Mouse (Mus musculus): ENCODE data around the gene Ankrd40.

Ankrd40 gene

GRCm38 (mm10) chr11:94321931-94322400, 5.8 kb upstream of the Ankrd40 start, which contains the start of gene Luc7l3:
Luc7l3 (minus strand) TSS chr11:94321988.
- in situ Hi-C loops (cut with MboI; ENCODE audit: unreplicated experiment in 2 of 2) = loop anchor here in 1 of 2 experiments (25.0 kb wide), 1 partner anchor 360 kb away; the partner anchor contains the start of genes Gm20390, Nme1 and Nme2

- in situ Hi-C loops (cut with MboI; ENCODE audit: unreplicated experiment in 2 of 2) = loop anchor here in 1 of 2 experiments (25.0 kb wide), 1 partner anchor 360 kb away; the partner anchor contains the start of genes Gm20390, Nme1 and Nme2
Observed at GRCm38 (mm10) chr11:94322636-94323035, 5.2 kb upstream of the Ankrd40 start.

GRCm38 (mm10) chr11:94323271-94323925, 4.4 kb upstream of the Ankrd40 start:
- in situ Hi-C loops (cut with MboI; ENCODE audit: unreplicated experiment in 2 of 2) = loop anchor here in 1 of 2 experiments (25.0 kb wide), 1 partner anchor 361 kb away; the partner anchor contains the start of genes Gm20390, Nme1 and Nme2

GRCm38 (mm10) chr11:94324618-94325017, 3.2 kb upstream of the Ankrd40 start:
- in situ Hi-C loops (cut with MboI; ENCODE audit: unreplicated experiment in 2 of 2) = loop anchor here in 1 of 2 experiments (25.0 kb wide), 1 partner anchor 362 kb away; the partner anchor contains the start of genes Gm20390, Nme1 and Nme2

- in situ Hi-C loops (cut with MboI; ENCODE audit: unreplicated experiment in 2 of 2) = no loop called here
Observed at GRCm38 (mm10) chr11:94326961-94327411, 815 bp upstream of the Ankrd40 start.

GRCm38 (mm10) chr11:94328644-94329025, 834 bp downstream of the Ankrd40 start:
- in situ Hi-C loops (cut with MboI; ENCODE audit: unreplicated experiment in 2 of 2) = no loop called here

- in situ Hi-C loops (cut with MboI; ENCODE audit: unreplicated experiment in 2 of 2) = no loop called here
Observed at GRCm38 (mm10) chr11:94329270-94329891, 1.6 kb downstream of the Ankrd40 start.

GRCm38 (mm10) chr11:94330211-94330610, 2.4 kb downstream of the Ankrd40 start:
- in situ Hi-C loops (cut with MboI; ENCODE audit: unreplicated experiment in 2 of 2) = loop anchor here in 1 of 2 experiments (10.0 kb wide), 1 partner anchor 155 kb away; the partner anchor contains the start of gene Spata20

GRCm38 (mm10) chr11:94332726-94333125, 4.9 kb downstream of the Ankrd40 start:
- in situ Hi-C loops (cut with MboI; ENCODE audit: unreplicated experiment in 2 of 2) = loop anchor here in 1 of 2 experiments (10.0 kb wide), 1 partner anchor 152 kb away; the partner anchor contains the start of gene Spata20

GRCm38 (mm10) chr11:94334386-94334968, 6.7 kb downstream of the Ankrd40 start:
- in situ Hi-C loops (cut with MboI; ENCODE audit: unreplicated experiment in 2 of 2) = loop anchor here in 1 of 2 experiments (10.0 kb wide), 1 partner anchor 150 kb away; the partner anchor contains the start of gene Spata20

GRCm38 (mm10) chr11:94336551-94336950, 8.8 kb downstream of the Ankrd40 start:
- in situ Hi-C loops (cut with MboI; ENCODE audit: unreplicated experiment in 2 of 2) = loop anchor here (5.0 to 10.0 kb wide), 3 partner anchors 71 to 148 kb away; partner anchors contain the start of gene Spata20 (in 1 of the 2)

- in situ Hi-C loops (cut with MboI; ENCODE audit: unreplicated experiment in 2 of 2) = loop anchor here (5.0 to 10.0 kb wide), 3 partner anchors 69 to 146 kb away; partner anchors contain the start of gene Spata20 (in 1 of the 2)
Observed at GRCm38 (mm10) chr11:94338347-94338746, 10.5 kb downstream of the Ankrd40 start.

- in situ Hi-C loops (cut with MboI; ENCODE audit: unreplicated experiment in 2 of 2) = loop anchor here (5.0 to 10.0 kb wide), 3 partner anchors 67 to 145 kb away; partner anchors contain the start of gene Spata20 (in 1 of the 2)
Observed at GRCm38 (mm10) chr11:94339732-94340585, 12.2 kb downstream of the Ankrd40 start.

GRCm38 (mm10) chr11:94340948-94341933, 13.4 kb downstream of the Ankrd40 start:
- in situ Hi-C loops (cut with MboI; ENCODE audit: unreplicated experiment in 2 of 2) = no loop called here

- in situ Hi-C loops (cut with MboI; ENCODE audit: unreplicated experiment in 2 of 2) = no loop called here
Observed at GRCm38 (mm10) chr11:94342114-94342905, 14.5 kb downstream of the Ankrd40 start.

- in situ Hi-C loops (cut with MboI; ENCODE audit: unreplicated experiment in 2 of 2) = no loop called here
Observed at GRCm38 (mm10) chr11:94343955-94344358, 16.2 kb downstream of the Ankrd40 start.

GRCm38 (mm10) chr11:94344470-94344869, 16.7 kb downstream of the Ankrd40 start:
- in situ Hi-C loops (cut with MboI; ENCODE audit: unreplicated experiment in 2 of 2) = no loop called here

GRCm38 (mm10) chr11:94345926-94346325, 18.1 kb downstream of the Ankrd40 start:
- in situ Hi-C loops (cut with MboI; ENCODE audit: unreplicated experiment in 2 of 2) = no loop called here
